Mouse (Mus musculus) liver, embryonic 14.5 days (tissue): ENCODE measurements around the gene Pan3. TPM values are rescaled to one million over a fixed set of nuclear protein-coding genes. Genes with fewer than 3 reads are reported as not detected.

Experiments
- ATAC-seq: fragments of 200-750 bp; cut with Nextera tagmentation; 2 replicates; pipeline ENCODE4 v1.8.0; 2017; ENCODE audit warnings: moderate number of reproducible peaks, mild to moderate bottlenecking, moderate library complexity; ENCODE audit not compliant: insufficient read depth
- DNase-seq, 3 experiments: peaks; one replicate each; pipeline ENCODE4 v3.0.0-alpha.2; 2012 to 2013; ENCODE audit warnings: low read depth in 3 of 3, low spot score in 3 of 3
- H3K27ac ChIP-seq: fragments of 300-500 bp; sonication (generic); 2 replicates; pipeline ENCODE4 v1.5.1; 2014; ENCODE audit warnings: moderate library complexity, mild to moderate bottlenecking, control low read depth, inconsistent platforms
- H3K27me3 ChIP-seq: fragments of 300-500 bp; sonication (generic); 2 replicates; pipeline ENCODE4 v1.6.1; 2014; ENCODE audit warnings: mild to moderate bottlenecking, low read length, moderate library complexity; ENCODE audit not compliant: control insufficient read depth, insufficient read depth
- H3K36me3 ChIP-seq: fragments of 300-500 bp; sonication (generic); replicated peaks from 2 replicates; pipeline ENCODE4 v1.6.1; 2014; ENCODE audit warnings: low read depth; ENCODE audit not compliant: control insufficient read depth, insufficient read depth
- H3K4me1 ChIP-seq, 2 experiments: fragments of 200-500 bp in 1 of 2; fragments of 300-500 bp in 1 of 2; sonication (generic) in 1 of 2; replicated peaks; 2 replicates each; pipeline ENCODE4 v1.6.1; 2012 to 2014; ENCODE audit warnings: antibody characterized with exemption in 1 of 2, inconsistent platforms in 1 of 2, low read length in 1 of 2; ENCODE audit not compliant: control insufficient read depth in 2 of 2, insufficient read depth in 2 of 2
- H3K4me2 ChIP-seq: fragments of 300-500 bp; sonication (generic); 2 replicates; pipeline ENCODE4 v1.6.1; 2014; ENCODE audit warnings: low read depth, mild to moderate bottlenecking, control low read depth, moderate library complexity
- H3K4me3 ChIP-seq, 2 experiments: fragments of 200-500 bp in 1 of 2; fragments of 300-500 bp in 1 of 2; sonication (generic) in 1 of 2; 2 replicates each; pipeline ENCODE4 v1.5.1; 2012 to 2014; ENCODE audit warnings: low read depth in 2 of 2, low read length in 2 of 2, mild to moderate bottlenecking in 2 of 2, control low read depth in 1 of 2, inconsistent platforms in 1 of 2, moderate library complexity in 1 of 2; ENCODE audit not compliant: insufficient read depth in 1 of 2
- H3K9ac ChIP-seq: fragments of 300-500 bp; sonication (generic); replicated peaks from 2 replicates; pipeline ENCODE4 v1.6.1; 2014; ENCODE audit warnings: mild to moderate bottlenecking, control low read depth, moderate library complexity
- H3K9me3 ChIP-seq: fragments of 300-500 bp; sonication (generic); 2 replicates; pipeline ENCODE4 v1.6.1; 2016; ENCODE audit warnings: low read length, mixed read lengths; ENCODE audit not compliant: control insufficient read depth
- CTCF ChIP-seq: IDR thresholded peaks from 2 replicates; pipeline ENCODE4 v1.5.1; 2016; ENCODE audit warnings: antibody characterized with exemption, low read depth, control low read depth
- EP300 ChIP-seq: IDR thresholded peaks from 2 replicates; pipeline ENCODE4 v1.6.1; 2016; ENCODE audit warnings: antibody characterized with exemption, low read depth
- WGBS: fragments of 180-500 bp; shearing (Covaris S2); extraction: QIAGEN DNeasy Blood & Tissue Kit; methylation state at CpG from one replicate; pipeline ENCODE4 v1.1.7; 2014; ENCODE audit not compliant: insufficient replicate concordance; 5-methylcytosine and 5-hydroxymethylcytosine counted together
- polyA plus RNA-seq, 2 experiments: library from polyadenylated mRNA; depleted of rRNA in 1 of 2; stranded (reverse) in 1 of 2; unstranded in 1 of 2; fragments of >200 nt; fragmentation: Nextera tagmentation in 1 of 2; extraction: Ambion mirVana in 1 of 2; gene quantifications; 2 replicates each; pipeline versions ENCODE4 v1.2.1 to v1.2.3; 2012 to 2014

Pan3 gene
- polyA plus RNA-seq, 2 experiments = 17.2 to 31.3 TPM

- Histone ChIP-seq H3K4me3 (peak overlapping the region in 1 of 2 experiments; percentile 16; a peak in 1 of 4 replicates), H3K9ac (no peak overlapping the region), H3K4me1 (peaks cover 52 to 66% of the 10 kb centered on the region in 2 experiments), H3K4me2 (peak overlapping the region; percentile 57), H3K36me3 (no peaks in the 10 kb centered on the region), H3K27me3 (no peaks in the 10 kb centered on the region), H3K9me3 (no peaks in the 10 kb centered on the region), H3K27ac (peak overlapping the region; percentile 61)
- DNase-seq (no peak), ATAC-seq (no peak)
- TF ChIP-seq CTCF (no peak), EP300 (no peak)
- WGBS = 42% methylated on average over 3 of the region's 3 CpGs
Measured at GRCm38 (mm10) chr5:147440996-147441507, 11.1 kb downstream of the Pan3 start.

- peak; percentile 78 for ATAC-seq
- Histone ChIP-seq H3K27ac (peak overlapping the region; percentile 60), H3K36me3 (no peaks in the 10 kb centered on the region), H3K9ac (0 out of 2 replicates have a peak overlapping the region, but pooled peaks have one; percentile 25), H3K27me3 (no peaks in the 10 kb centered on the region), H3K9me3 (no peaks in the 10 kb centered on the region), H3K4me2 (peak overlapping the region; percentile 28), H3K4me3 (no peak overlapping the region), H3K4me1 (peaks cover 46 to 57% of the 10 kb centered on the region in 2 experiments)
- no peak for TF ChIP-seq CTCF
- peak; percentile 73 for TF ChIP-seq EP300
- peak in 1 of 3 experiments; percentile 44 for DNase-seq
- WGBS = 7% methylated on average over 1 of the region's 1 CpGs
Measured at GRCm38 (mm10) chr5:147441979-147442378, 12.0 kb downstream of the Pan3 start.

GRCm38 (mm10) chr5:147442741-147443140 lies 12.8 kb downstream of the Pan3 start:
- no peak for TF ChIP-seq CTCF
- TF ChIP-seq EP300 = no peak
- no peak overlapping the region for H3K27ac ChIP-seq
- H3K9ac ChIP-seq = no peak overlapping the region
- H3K4me1 ChIP-seq = peaks cover 41 to 51% of the 10 kb centered on the region in 2 experiments
- no peak for DNase-seq
- no peak overlapping the region; the same call in 1 of the 2 replicates for H3K4me2 ChIP-seq
- 56% methylated on average over 4 of the region's 4 CpGs for WGBS
- no peak overlapping the region for H3K4me3 ChIP-seq
- no peaks in the 10 kb centered on the region for H3K36me3 ChIP-seq
- no peak for ATAC-seq
- H3K9me3 ChIP-seq = no peaks in the 10 kb centered on the region
- no peaks in the 10 kb centered on the region for H3K27me3 ChIP-seq

- 21% methylated on average over 6 of the region's 6 CpGs for WGBS
- no peaks in the 10 kb centered on the region for H3K36me3 ChIP-seq
- H3K9me3 ChIP-seq = no peaks in the 10 kb centered on the region
- TF ChIP-seq EP300 = no peak; the same call in 1 of the 2 replicates
- peak overlapping the region; percentile 29 for H3K27ac ChIP-seq
- H3K9ac ChIP-seq = no peak overlapping the region
- no peak overlapping the region for H3K4me3 ChIP-seq
- no peaks in the 10 kb centered on the region for H3K27me3 ChIP-seq
- ATAC-seq = peak; percentile 75
- peaks cover 38 to 43% of the 10 kb centered on the region in 2 experiments for H3K4me1 ChIP-seq
- peak overlapping the region; percentile 53 for H3K4me2 ChIP-seq
- DNase-seq = no peak
Measured at GRCm38 (mm10) chr5:147444298-147444697, 14.3 kb downstream of the Pan3 start.

- no peaks in the 10 kb centered on the region for H3K36me3 ChIP-seq
- H3K27ac ChIP-seq = peak overlapping the region; percentile 29; the same call in 1 of the 2 replicates
Measured at GRCm38 (mm10) chr5:147444757-147445156, 14.8 kb downstream of the Pan3 start.

More at GRCm38 (mm10) chr5:147444757-147445156, 14.8 kb downstream of the Pan3 start:
- H3K9ac ChIP-seq = no peak overlapping the region
- H3K4me3 ChIP-seq = no peak overlapping the region
- DNase-seq (no peak), ATAC-seq (peak; percentile 61; the same call in 1 of the 2 replicates)
- WGBS = 50% methylated on average over 2 of the region's 2 CpGs
- H3K27me3 ChIP-seq = no peaks in the 10 kb centered on the region
- H3K4me1 ChIP-seq = peaks cover 38 to 44% of the 10 kb centered on the region in 2 experiments
- H3K4me2 ChIP-seq = peak overlapping the region; percentile 53
- no peak for TF ChIP-seq CTCF
- peak; percentile 50; the same call in 1 of the 2 replicates for TF ChIP-seq EP300
- no peaks in the 10 kb centered on the region for H3K9me3 ChIP-seq
